Mouse (Mus musculus) cerebellum, adult 2 months (tissue): Measurements from ENCODE around the gene Lsm14b.

Experiments
- CTCF ChIP-seq: fragments of 200-500 bp; IDR thresholded peaks from 2 replicates; pipeline ENCODE4 v1.5.1; 2011; ENCODE audit warnings: low read depth, mild to moderate bottlenecking, control low read depth, low read length, moderate library complexity, borderline replicate concordance; ENCODE audit not compliant: insufficient read depth
- POLR2A ChIP-seq: fragments of 200-500 bp; IDR thresholded peaks from 2 replicates; pipeline ENCODE4 v1.6.1; 2011; ENCODE audit warnings: low read length, control low read depth, borderline replicate concordance; ENCODE audit not compliant: insufficient read depth

GRCm38 (mm10) chr2:180047980-180048635 lies 23.3 kb downstream of the Lsm14b start:
- TF ChIP-seq CTCF (no peak), POLR2A (no peak)
